14 mouse cellular contexts compared by ENCODE assay signal in genomic region chr2:92353402-92353801, GRCm38 (mm10). TPM values are rescaled to one million over a fixed set of nuclear protein-coding genes. Genes with fewer than 3 reads are reported as not detected.
"Had no signal": no experiment of that assay in that cellular context is flagged by ENCODE, and none has a peak within 500 bp of the region (broad histone marks: within the 10 kb centered on the region; RNA-seq: fewer than 3 reads in every experiment).

No protein-coding gene starts in this region.

- H3K9me3 ChIP-seq: kidney, embryonic 15.5 days; limb, embryonic 15.5 days; liver, embryonic 12.5 days; megakaryocyte, embryonic 14.5 days; neural tube, embryonic 12.5 days had no signal

- H3K4me3 ChIP-seq: kidney, embryonic 15.5 days; limb, embryonic 15.5 days; liver, embryonic 12.5 days; megakaryocyte, embryonic 14.5 days; neural tube, embryonic 12.5 days had no signal

- H3K4me2 ChIP-seq: kidney, embryonic 15.5 days; limb, embryonic 15.5 days; liver, embryonic 12.5 days; lung, embryonic 14.5 days; neural tube, embryonic 12.5 days had no signal

- ATAC-seq: liver, embryonic 12.5 days had no signal

- DNase-seq: kidney, adult 2 months; layer of hippocampus, postnatal 36 days; lung, embryonic 14.5 days; lung, postnatal 10 days; lung, postnatal 4 days; thymus, adult 18-20 months; thymus, postnatal 14 days had no signal

- H3K4me1 ChIP-seq: limb, embryonic 15.5 days; liver, embryonic 12.5 days; neural tube, embryonic 12.5 days had no signal

- H3K27me3 ChIP-seq: kidney, embryonic 15.5 days; limb, embryonic 15.5 days; liver, embryonic 12.5 days; megakaryocyte, embryonic 14.5 days; neural tube, embryonic 12.5 days had no signal

- H3K27ac ChIP-seq: kidney, embryonic 15.5 days; limb, embryonic 15.5 days; liver, embryonic 12.5 days; neural tube, embryonic 12.5 days had no signal

- H3K9ac ChIP-seq: kidney, embryonic 15.5 days; limb, embryonic 15.5 days; liver, embryonic 12.5 days; lung, embryonic 14.5 days; neural tube, embryonic 12.5 days had no signal

RNA-seq across cellular contexts. Expression of gene Large2, which starts 21.3 kb away (rescaled TPM):
- total RNA-seq: monocyte, adult 5-6 weeks; neutrophil, adult 5-6 weeks had no signal

RNA-seq across cellular contexts. Expression of gene Mapk8ip1, which starts 47.7 kb away (rescaled TPM):
- total RNA-seq: monocyte, adult 5-6 weeks; neutrophil, adult 5-6 weeks had no signal
